Mouse (Mus musculus) liver, embryonic 13.5 days (tissue): Measurements from ENCODE around the gene Lypd9. TPM values are rescaled to one million over a fixed set of nuclear protein-coding genes. Genes with fewer than 3 reads are reported as not detected.

Source experiments
- ATAC-seq: fragments of 200-750 bp; cut with Nextera tagmentation; 2 replicates; pipeline ENCODE4 v1.8.0; 2017; ENCODE audit warnings: low read depth, mild to moderate bottlenecking, moderate number of reproducible peaks, moderate library complexity
- DNase-seq: peaks from one replicate; pipeline ENCODE4 v3.0.0; 2022
- H3K27ac ChIP-seq: fragments of 300-500 bp; sonication (generic); 2 replicates; pipeline ENCODE4 v1.5.1; 2015; ENCODE audit warnings: moderate library complexity, mild to moderate bottlenecking, inconsistent platforms
- H3K27me3 ChIP-seq: fragments of 300-500 bp; sonication (generic); 2 replicates; pipeline ENCODE4 v1.6.1; 2015; ENCODE audit warnings: mild to moderate bottlenecking, inconsistent platforms
- H3K36me3 ChIP-seq: fragments of 300-500 bp; sonication (generic); 2 replicates; pipeline ENCODE4 v1.6.1; 2015; ENCODE audit warnings: mild to moderate bottlenecking, inconsistent platforms
- H3K4me1 ChIP-seq: fragments of 300-500 bp; sonication (generic); replicated peaks from 2 replicates; pipeline ENCODE4 v1.6.1; 2015; ENCODE audit warnings: inconsistent platforms
- H3K4me2 ChIP-seq: fragments of 300-500 bp; sonication (generic); 2 replicates; pipeline ENCODE4 v1.6.1; 2015; ENCODE audit warnings: inconsistent platforms, mild to moderate bottlenecking, moderate library complexity
- H3K4me3 ChIP-seq: fragments of 300-500 bp; sonication (generic); replicated peaks from 2 replicates; pipeline ENCODE4 v1.5.1; 2015; ENCODE audit warnings: mild to moderate bottlenecking, inconsistent platforms
- H3K9ac ChIP-seq: fragments of 300-500 bp; sonication (generic); 2 replicates; pipeline ENCODE4 v1.6.1; 2015; ENCODE audit warnings: mild to moderate bottlenecking, inconsistent platforms
- H3K9me3 ChIP-seq: fragments of 300-500 bp; sonication (generic); replicated peaks from 2 replicates; pipeline ENCODE4 v1.6.1; 2016; ENCODE audit warnings: inconsistent platforms
- WGBS: fragments of 180-500 bp; shearing (Covaris S2); methylation state at CpG from one replicate; pipeline ENCODE4 v1.1.7; 2015; ENCODE audit not compliant: insufficient replicate concordance; 5-methylcytosine and 5-hydroxymethylcytosine counted together
- polyA plus RNA-seq: library from polyadenylated mRNA; unstranded; fragments of >200 nt; fragmentation: Nextera tagmentation; extraction: Ambion mirVana; gene quantifications from 2 replicates; pipeline ENCODE4 v1.2.1, GENCODE M21; 2015

Lypd9 gene
- polyA plus RNA-seq, 1 experiment from 2014 or later, result not detected

DNA sequence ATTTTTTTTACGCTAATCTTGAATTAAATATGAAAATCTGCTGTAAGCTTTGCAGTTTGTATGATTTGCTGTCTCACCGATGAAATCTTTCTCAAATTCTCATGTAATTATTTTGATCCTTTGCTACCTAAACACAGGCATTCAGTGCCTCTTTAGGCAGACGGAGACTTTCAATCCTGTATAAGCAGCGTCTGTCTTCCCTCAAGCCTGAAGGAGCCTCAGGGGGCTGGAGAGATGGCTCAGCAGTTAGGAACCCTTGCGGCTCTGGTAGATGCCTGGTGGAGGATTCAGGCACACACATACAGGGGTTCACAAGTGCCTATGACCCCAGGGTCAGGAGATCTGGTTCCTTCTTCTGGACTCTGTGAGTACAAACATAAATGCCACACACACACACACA is 52.1 kb downstream of the Lypd9 start:
- Histone ChIP-seq H3K4me1 (0 out of 2 replicates have a peak, but pooled peaks cover 3% of the 10 kb centered on the region), H3K27ac (no peak overlapping the region), H3K36me3 (no peaks in the 10 kb centered on the region), H3K4me2 (no peak overlapping the region), H3K4me3 (no peak overlapping the region), H3K9ac (no peak overlapping the region), H3K9me3 (no peaks in the 10 kb centered on the region), H3K27me3 (no peaks in the 10 kb centered on the region)
- 61% methylated on average over 5 of the region's 5 CpGs for WGBS
- ATAC-seq (no peak), DNase-seq (no peak)

DNA sequence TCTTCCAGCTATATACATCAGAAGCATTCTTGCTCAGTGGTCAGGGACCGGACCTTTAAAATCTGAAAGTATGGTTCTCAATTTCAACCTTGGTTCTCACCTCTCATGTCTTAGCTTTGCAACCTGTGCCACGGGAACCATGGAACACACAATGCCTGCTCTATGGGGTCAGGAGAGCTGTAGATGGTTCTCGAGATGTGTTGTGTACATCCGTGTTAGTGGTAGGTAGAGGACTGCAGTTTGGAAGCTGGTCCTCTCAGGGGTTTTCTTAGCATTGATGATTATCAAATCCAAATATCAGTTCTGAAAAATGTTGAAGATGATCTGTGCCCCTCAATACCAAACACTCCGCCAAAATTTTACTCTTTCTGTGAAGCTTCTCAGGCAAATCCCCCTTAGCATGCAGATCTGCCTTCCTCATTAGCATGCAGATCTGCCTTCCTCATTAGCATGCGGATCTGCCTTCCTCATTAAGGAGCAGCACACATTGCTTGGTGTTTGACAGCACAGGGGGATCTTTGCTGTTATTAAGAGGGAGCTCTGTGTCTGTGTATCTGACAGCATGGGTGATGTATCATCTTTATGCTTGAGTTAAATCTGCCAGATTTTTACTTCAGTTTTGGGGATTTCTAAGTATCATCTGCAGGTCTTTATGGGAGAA is 52.6 kb downstream of the Lypd9 start:
- no peak overlapping the region for H3K4me2 ChIP-seq
- no peaks in the 10 kb centered on the region for H3K9me3 ChIP-seq
- DNase-seq (no peak), ATAC-seq (no peak)
- 0 out of 2 replicates have a peak, but pooled peaks cover 3% of the 10 kb centered on the region for H3K4me1 ChIP-seq
- H3K36me3 ChIP-seq, result no peaks in the 10 kb centered on the region
- H3K9ac ChIP-seq, result no peak overlapping the region
- WGBS, result 49% methylated on average over 6 of the region's 6 CpGs
- no peaks in the 10 kb centered on the region for H3K27me3 ChIP-seq
- H3K27ac ChIP-seq, result no peak overlapping the region
- no peak overlapping the region for H3K4me3 ChIP-seq

Other genes starting within 250 kb of the Lypd9 start
- 0.21 and 0.36 TPM in 2 replicates for gene 4930438A08Rik, start 178.1 kb downstream of the Lypd9 start, polyA plus RNA-seq
- 12.2 and 12.6 TPM in 2 replicates for gene Zfp692, start 145.9 kb downstream of the Lypd9 start, polyA plus RNA-seq
- 40.5 and 47.7 TPM in 2 replicates for gene Zfp672, start 122.6 kb downstream of the Lypd9 start, polyA plus RNA-seq
- 17.9 and 19.7 TPM in 2 replicates for gene Sh3bp5l, start 122.2 kb downstream of the Lypd9 start, polyA plus RNA-seq
- gene Lypd8, start 73.9 kb downstream of the Lypd9 start, polyA plus RNA-seq, result 0.39 TPM in 1 of 2 replicates, not detected in the other
- gene 1810065E05Rik, start 31.8 kb downstream of the Lypd9 start, polyA plus RNA-seq, result not detected in 2 replicates
- not detected in 2 replicates for gene Gm12253, start 20.4 kb downstream of the Lypd9 start, polyA plus RNA-seq
- gene Olfr30, start 9.3 kb upstream of the Lypd9 start, polyA plus RNA-seq, result not detected in 2 replicates
- gene Olfr332, start 39.6 kb upstream of the Lypd9 start, polyA plus RNA-seq, result not detected in 2 replicates
- not detected in 2 replicates for gene Olfr331, start 49.6 kb upstream of the Lypd9 start, polyA plus RNA-seq
- not detected in 2 replicates for gene Olfr330, start 81.9 kb upstream of the Lypd9 start, polyA plus RNA-seq
- not detected in 2 replicates for gene Olfr329-ps, start 93.5 kb upstream of the Lypd9 start, polyA plus RNA-seq
- not detected in 2 replicates for gene Olfr328, start 102.7 kb upstream of the Lypd9 start, polyA plus RNA-seq
- gene Olfr224, start 117.6 kb upstream of the Lypd9 start, polyA plus RNA-seq, result not detected in 2 replicates
- gene Olfr325, start 124.8 kb upstream of the Lypd9 start, polyA plus RNA-seq, result not detected in 2 replicates
- not detected in 2 replicates for gene Olfr324, start 142.2 kb upstream of the Lypd9 start, polyA plus RNA-seq
- not detected in 2 replicates for gene 2210407C18Rik, start 163.2 kb upstream of the Lypd9 start, polyA plus RNA-seq
- gene Olfr323, start 177.6 kb upstream of the Lypd9 start, polyA plus RNA-seq, result not detected in 2 replicates
- 9.2 and 12.4 TPM in 2 replicates for gene Trim58, start 187.5 kb upstream of the Lypd9 start, polyA plus RNA-seq
- not detected in 2 replicates for gene Olfr322, start 205.9 kb upstream of the Lypd9 start, polyA plus RNA-seq
- not detected in 2 replicates for gene Olfr320, start 228.2 kb upstream of the Lypd9 start, polyA plus RNA-seq
- not detected in 2 replicates for gene Olfr319, start 246.2 kb upstream of the Lypd9 start, polyA plus RNA-seq